Mouse (Mus musculus): ENCODE measurements at regions not wholly inside any gene's neighbourhood (a gene's known extent, or its start where the extent isn't known, plus 50 kb on each side); places are given as distances from the start of the nearest gene placed in this dataset.
"Not testable (repeated sequence)": the region's sequence is repeated elsewhere in the genome, so short reads cannot be mapped to it uniquely, and the experiment has no call there.

GRCm38 (mm10) chr13:72184116-72184845 is 220.8 kb upstream of the Irx1 start:
- no peak for DNase-seq

GRCm38 (mm10) chr13:72184846-72185118 is 221.3 kb upstream of the Irx1 start:
- no peak for DNase-seq

GRCm38 (mm10) chr13:72195881-72196280 is 232.4 kb upstream of the Irx1 start:
- no peak for DNase-seq

- DNase-seq, result no peak
Observed at GRCm38 (mm10) chr13:72198341-72199105, 235.0 kb upstream of the Irx1 start.

- DNase-seq, result no peak
Observed at GRCm38 (mm10) chr13:72209518-72209917, 246.0 kb upstream of the Irx1 start.

GRCm38 (mm10) chr13:72209946-72210456 is 246.5 kb upstream of the Irx1 start:
- no peak for DNase-seq

GRCm38 (mm10) chr13:72210474-72211309 is 247.2 kb upstream of the Irx1 start:
- no peak for DNase-seq

GRCm38 (mm10) chr13:72211716-72212115 is 248.2 kb upstream of the Irx1 start:
- no peak for DNase-seq

GRCm38 (mm10) chr13:72212747-72213146 is 249.2 kb upstream of the Irx1 start:
- no peak for DNase-seq

GRCm38 (mm10) chr13:72219329-72219728 is 255.8 kb upstream of the Irx1 start:
- DNase-seq, result no peak

GRCm38 (mm10) chr13:72227102-72227501 is 263.6 kb upstream of the Irx1 start:
- DNase-seq, result no peak

GRCm38 (mm10) chr13:72231032-72231591 is 267.6 kb upstream of the Irx1 start:
- DNase-seq, result no peak

GRCm38 (mm10) chr13:72232080-72232479 is 268.6 kb upstream of the Irx1 start:
- DNase-seq, result no peak

GRCm38 (mm10) chr13:72241919-72242318 is 278.4 kb upstream of the Irx1 start:
- DNase-seq, result no peak

GRCm38 (mm10) chr13:72250419-72250818 is 286.9 kb upstream of the Irx1 start:
- no peak for DNase-seq

- DNase-seq, result not testable (repeated sequence)
Observed at GRCm38 (mm10) chr13:72253242-72253641, 289.7 kb upstream of the Irx1 start.

- DNase-seq, result no peak
Observed at GRCm38 (mm10) chr13:72258794-72259193, 295.3 kb upstream of the Irx1 start.

GRCm38 (mm10) chr13:72264416-72264815 is 300.9 kb upstream of the Irx1 start:
- DNase-seq, result no peak

GRCm38 (mm10) chr13:72265116-72265515 is 301.6 kb upstream of the Irx1 start:
- DNase-seq, result no peak

GRCm38 (mm10) chr13:72265650-72266049 is 302.1 kb upstream of the Irx1 start:
- no peak for DNase-seq

- DNase-seq, result no peak
Observed at GRCm38 (mm10) chr13:72266174-72266768, 302.7 kb upstream of the Irx1 start.

GRCm38 (mm10) chr13:72280343-72280742 is 316.8 kb upstream of the Irx1 start:
- DNase-seq, result no peak

Measured in gastrocnemius, postnatal 10 days (tissue).